Mouse (Mus musculus) ZHBTc4 (cell line): ENCODE data around the gene Gm4498.
"Not testable (repeated sequence)": the region's sequence is repeated elsewhere in the genome, so short reads cannot be mapped to it uniquely, and the experiment has no call there.

ENCODE experiments used
- DNase-seq: peaks from one replicate; pipeline ENCODE4 v3.0.0-alpha.2; 2011; ENCODE audit warnings: low read depth, low spot score

Gm4498 gene

GRCm38 (mm10) chr7:20233728-20234127 is at the start of gene Gm4498:
TSS of gene Gm4498 (minus strand) at chr7:20233828.
- DNase-seq = not testable (repeated sequence)

- not testable (repeated sequence) for DNase-seq
Observed at GRCm38 (mm10) chr7:20262734-20263133, 29.1 kb upstream of the Gm4498 start, which contains the start of gene Gm5890. TSS of gene Gm5890 (minus strand) at chr7:20262834.

GRCm38 (mm10) chr7:20205507-20205906 is 28.1 kb downstream of the Gm4498 start, which contains the start of gene Gm6164:
TSS of gene Gm6164 (minus strand) at chr7:20205607.
- not testable (repeated sequence) for DNase-seq

GRCm38 (mm10) chr7:20193410-20193809 is 40.2 kb downstream of the Gm4498 start, which contains the start of gene Vmn1r95:
TSS of gene Vmn1r95 (plus strand) at chr7:20193710.
- not testable (repeated sequence) for DNase-seq
